Mouse (Mus musculus) heart, embryonic 13.5 days (tissue): ENCODE measurements around the gene Krtap28-10. TPM values are rescaled to one million over a fixed set of nuclear protein-coding genes. Genes with fewer than 3 reads are reported as not detected.
A peak's percentile ranks its signal among the peaks of the same experiment; 100 is the strongest.

Source experiments
- ATAC-seq: fragments of 200-750 bp; cut with Nextera tagmentation; 2 replicates; pipeline ENCODE4 v1.8.0; 2017; ENCODE audit warnings: moderate TSS enrichment; ENCODE audit not compliant: insufficient number of reproducible peaks, low FRiP score, low TSS enrichment; ENCODE audit errors: extremely low read depth
- H3K27ac ChIP-seq: fragments of 300-500 bp; sonication (generic); replicated peaks from 2 replicates; pipeline ENCODE4 v1.5.1; 2015; ENCODE audit warnings: moderate library complexity, mild to moderate bottlenecking, inconsistent platforms
- H3K27me3 ChIP-seq: fragments of 300-500 bp; sonication (generic); replicated peaks from 2 replicates; pipeline ENCODE4 v1.6.1; 2015; ENCODE audit warnings: mild to moderate bottlenecking, inconsistent platforms
- H3K36me3 ChIP-seq: fragments of 300-500 bp; sonication (generic); 2 replicates; pipeline ENCODE4 v1.6.1; 2015; ENCODE audit warnings: mild to moderate bottlenecking, inconsistent platforms
- H3K4me1 ChIP-seq: fragments of 300-500 bp; sonication (generic); 2 replicates; pipeline ENCODE4 v1.6.1; 2015; ENCODE audit warnings: inconsistent platforms
- H3K4me2 ChIP-seq: fragments of 300-500 bp; sonication (generic); 2 replicates; pipeline ENCODE4 v1.6.1; 2015; ENCODE audit warnings: inconsistent platforms, mild to moderate bottlenecking, moderate library complexity
- H3K4me3 ChIP-seq: fragments of 300-500 bp; sonication (generic); 2 replicates; pipeline ENCODE4 v1.5.1; 2015; ENCODE audit warnings: moderate library complexity, mild to moderate bottlenecking, inconsistent platforms
- H3K9ac ChIP-seq: fragments of 300-500 bp; sonication (generic); 2 replicates; pipeline ENCODE4 v1.6.1; 2015; ENCODE audit warnings: inconsistent platforms, mild to moderate bottlenecking, moderate library complexity
- H3K9me3 ChIP-seq: fragments of 300-500 bp; sonication (generic); 2 replicates; pipeline ENCODE4 v1.6.1; 2016; ENCODE audit warnings: inconsistent platforms
- WGBS: fragments of 180-500 bp; shearing (Covaris S2); methylation state at CpG from one replicate; pipeline ENCODE4 v1.1.7; 2015; ENCODE audit warnings: mixed read lengths; 5-methylcytosine and 5-hydroxymethylcytosine counted together
- polyA plus RNA-seq: library from polyadenylated mRNA; unstranded; fragments of >200 nt; fragmentation: Nextera tagmentation; extraction: Ambion mirVana; gene quantifications from 2 replicates; pipeline ENCODE4 v1.2.1, GENCODE M21; 2015

Gene Krtap28-10
- polyA plus RNA-seq, 1 experiment from 2014 or later = not detected

- no peak for ATAC-seq
- Histone ChIP-seq H3K36me3 (no peaks in the 10 kb centered on the region), H3K9ac (no peak overlapping the region), H3K4me3 (no peak overlapping the region), H3K27me3 (no peaks in the 10 kb centered on the region), H3K27ac (no peak overlapping the region), H3K4me1 (peaks cover 18% of the 10 kb centered on the region), H3K4me2 (no peak overlapping the region), H3K9me3 (no peaks in the 10 kb centered on the region)
- 67% methylated on average over 1 of the region's 1 CpGs for WGBS
These were observed 16.2 kb upstream of the Krtap28-10 start for GRCm38 (mm10) chr1:83058481-83058880.

- H3K27me3 ChIP-seq = peaks cover 5% of the 10 kb centered on the region; the same call in 1 of the 2 replicates
These were observed 2.7 kb upstream of the Krtap28-10 start, which contains the start of gene Gm47969 for GRCm38 (mm10) chr1:83044882-83045427. TSS of gene Gm47969 (plus strand) at chr1:83044932.

GRCm38 (mm10) chr1:83039080-83039479, 3.2 kb downstream of the Krtap28-10 start:
- Histone ChIP-seq H3K9ac (no peak overlapping the region), H3K27ac (no peak overlapping the region), H3K36me3 (no peaks in the 10 kb centered on the region), H3K4me2 (no peak overlapping the region), H3K27me3 (no peaks in the 10 kb centered on the region), H3K4me3 (no peak overlapping the region), H3K4me1 (peaks cover 8% of the 10 kb centered on the region; the same call in 1 of the 2 replicates), H3K9me3 (no peaks in the 10 kb centered on the region)
- 81% methylated on average over 4 of the region's 4 CpGs for WGBS
- ATAC-seq = no peak

More at GRCm38 (mm10) chr1:83044882-83045427, 2.7 kb upstream of the Krtap28-10 start, which contains the start of gene Gm47969:
- no peak within 1 kb of the TSS for H3K27ac ChIP-seq
- no peak within 1 kb of the TSS for H3K9ac ChIP-seq
- no peaks in the 10 kb centered on the region for H3K36me3 ChIP-seq
- H3K4me1 ChIP-seq = no peaks in the 10 kb centered on the region
- no peak within 1 kb of the TSS for H3K4me3 ChIP-seq
- no peaks in the 10 kb centered on the region for H3K9me3 ChIP-seq
- 84% methylated on average over 5 of the region's 5 CpGs for WGBS
- no peak for ATAC-seq
- no peak within 1 kb of the TSS for H3K4me2 ChIP-seq

GRCm38 (mm10) chr1:83038109-83038672, 4.1 kb downstream of the Krtap28-10 start, which contains the start of gene Slc19a3:
TSS of gene Slc19a3 (minus strand) at chr1:83038448.
- peak within 1 kb of the TSS; percentile 21; the same call in 1 of the 2 replicates for H3K27ac ChIP-seq

GRCm38 (mm10) chr1:83036892-83037667, 5.2 kb downstream of the Krtap28-10 start:
- Histone ChIP-seq H3K4me2 (peak overlapping the region; percentile 72), H3K9me3 (no peaks in the 10 kb centered on the region), H3K36me3 (no peaks in the 10 kb centered on the region), H3K27ac (no peak overlapping the region), H3K4me3 (no peak overlapping the region), H3K4me1 (peaks cover 8% of the 10 kb centered on the region; the same call in 1 of the 2 replicates), H3K27me3 (no peaks in the 10 kb centered on the region), H3K9ac (no peak overlapping the region)
- 72% methylated on average over 11 of the region's 11 CpGs for WGBS
- no peak for ATAC-seq

More at GRCm38 (mm10) chr1:83038109-83038672, 4.1 kb downstream of the Krtap28-10 start, which contains the start of gene Slc19a3:
- no peaks in the 10 kb centered on the region for H3K36me3 ChIP-seq
- peaks cover 8% of the 10 kb centered on the region; the same call in 1 of the 2 replicates for H3K4me1 ChIP-seq
- WGBS = under 1% methylated on average over 25 of the region's 25 CpGs
- H3K4me3 ChIP-seq = peak within 1 kb of the TSS; percentile 68
- H3K4me2 ChIP-seq = peak within 1 kb of the TSS; percentile 72
- H3K9ac ChIP-seq = peak within 1 kb of the TSS; percentile 80
- H3K27me3 ChIP-seq = no peaks in the 10 kb centered on the region
- ATAC-seq = no peak
- H3K9me3 ChIP-seq = no peaks in the 10 kb centered on the region

- Histone ChIP-seq H3K4me3 (no peak overlapping the region), H3K27me3 (no peaks in the 10 kb centered on the region), H3K4me2 (no peak overlapping the region), H3K36me3 (no peaks in the 10 kb centered on the region), H3K9ac (no peak overlapping the region), H3K9me3 (no peaks in the 10 kb centered on the region), H3K4me1 (peaks cover 8% of the 10 kb centered on the region; the same call in 1 of the 2 replicates), H3K27ac (no peak overlapping the region)
- 64% methylated on average over 5 of the region's 5 CpGs for WGBS
- no peak for ATAC-seq
These were observed 7.8 kb downstream of the Krtap28-10 start for GRCm38 (mm10) chr1:83034509-83034908.

GRCm38 (mm10) chr1:83032508-83032907, 9.8 kb downstream of the Krtap28-10 start:
- H3K4me3 ChIP-seq = no peak overlapping the region
- no peaks in the 10 kb centered on the region for H3K9me3 ChIP-seq
- no peaks in the 10 kb centered on the region for H3K27me3 ChIP-seq
- no peaks in the 10 kb centered on the region for H3K36me3 ChIP-seq
- H3K4me1 ChIP-seq = peaks cover under 1% of the 10 kb centered on the region; the same call in 1 of the 2 replicates
- H3K27ac ChIP-seq = no peak overlapping the region
- H3K9ac ChIP-seq = no peak overlapping the region
- no peak overlapping the region for H3K4me2 ChIP-seq
- 85% methylated on average over 6 of the region's 6 CpGs for WGBS
- ATAC-seq = no peak

GRCm38 (mm10) chr1:83031950-83032349, 10.3 kb downstream of the Krtap28-10 start:
- 42% methylated on average over 1 of the region's 1 CpGs for WGBS
- no peaks in the 10 kb centered on the region for H3K9me3 ChIP-seq

GRCm38 (mm10) chr1:83016556-83016955, 25.7 kb downstream of the Krtap28-10 start:
- Histone ChIP-seq H3K36me3 (no peaks in the 10 kb centered on the region), H3K4me3 (no peak overlapping the region), H3K9me3 (no peaks in the 10 kb centered on the region), H3K4me2 (no peak overlapping the region), H3K27ac (no peak overlapping the region), H3K9ac (no peak overlapping the region), H3K27me3 (no peaks in the 10 kb centered on the region), H3K4me1 (peaks cover 4% of the 10 kb centered on the region; the same call in 1 of the 2 replicates)
- 57% methylated on average over 1 of the region's 1 CpGs for WGBS
- no peak for ATAC-seq

More at GRCm38 (mm10) chr1:83031950-83032349, 10.3 kb downstream of the Krtap28-10 start:
- Histone ChIP-seq H3K9ac (no peak overlapping the region), H3K4me2 (no peak overlapping the region), H3K36me3 (no peaks in the 10 kb centered on the region), H3K27me3 (no peaks in the 10 kb centered on the region), H3K4me1 (no peaks in the 10 kb centered on the region), H3K4me3 (no peak overlapping the region), H3K27ac (no peak overlapping the region)
- no peak for ATAC-seq

- H3K4me3 ChIP-seq = no peak overlapping the region
- no peak overlapping the region for H3K27ac ChIP-seq
- 61% methylated on average over 10 of the region's 10 CpGs for WGBS
- no peaks in the 10 kb centered on the region for H3K36me3 ChIP-seq
- no peak overlapping the region for H3K9ac ChIP-seq
- peaks cover 4% of the 10 kb centered on the region; the same call in 1 of the 2 replicates for H3K4me1 ChIP-seq
- H3K9me3 ChIP-seq = no peaks in the 10 kb centered on the region
- no peak overlapping the region for H3K4me2 ChIP-seq
- ATAC-seq = no peak
- H3K27me3 ChIP-seq = no peaks in the 10 kb centered on the region
These were observed 26.9 kb downstream of the Krtap28-10 start for GRCm38 (mm10) chr1:83015329-83015879.

- Histone ChIP-seq H3K4me2 (no peak overlapping the region), H3K27me3 (no peaks in the 10 kb centered on the region), H3K36me3 (no peaks in the 10 kb centered on the region), H3K9ac (no peak overlapping the region), H3K4me1 (peaks cover 4% of the 10 kb centered on the region; the same call in 1 of the 2 replicates), H3K9me3 (no peaks in the 10 kb centered on the region), H3K4me3 (no peak overlapping the region), H3K27ac (no peak overlapping the region)
- WGBS = 85% methylated on average over 3 of the region's 3 CpGs
- no peak for ATAC-seq
These were observed 27.8 kb downstream of the Krtap28-10 start for GRCm38 (mm10) chr1:83014477-83014876.
